Mouse (Mus musculus): Measurements from ENCODE around the gene Tmem47.

DNA sequence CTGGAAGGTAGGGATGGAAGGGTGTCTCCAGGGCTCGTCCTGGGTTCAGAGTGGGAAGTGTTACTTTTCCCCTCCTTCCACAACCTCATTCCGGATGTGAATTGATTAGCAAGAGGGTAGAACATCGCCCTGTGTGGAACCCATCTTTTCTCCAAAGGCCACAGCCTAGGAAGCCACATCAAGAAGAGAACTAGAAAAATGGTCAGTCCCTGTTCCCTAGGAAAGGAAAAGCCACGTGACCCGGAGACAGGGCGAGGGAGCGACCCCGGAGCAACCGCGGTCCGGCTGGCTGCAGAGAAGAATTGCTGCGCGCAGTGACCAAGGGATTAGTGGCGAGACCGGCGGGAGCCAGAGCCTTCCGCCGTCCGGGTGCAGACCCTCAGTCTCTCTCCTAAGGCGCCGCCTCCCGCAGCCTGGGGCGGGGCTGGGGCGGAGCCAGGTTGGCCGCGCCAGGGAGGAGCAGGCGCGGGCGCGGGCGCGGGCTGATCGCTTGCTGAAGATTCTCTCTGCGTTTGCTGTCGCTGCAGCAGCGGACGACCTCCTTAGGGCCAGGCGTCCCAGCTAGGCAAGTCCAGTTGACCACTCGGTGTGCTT, at the start of gene Tmem47:
- TF ChIP-seq CTCF (IDR thresholded peaks at IDR 0.05; ENCODE audit: low read depth, low read length) (no peak), POLR2A (IDR thresholded peaks at IDR 0.05; ENCODE audit: borderline replicate concordance, low read depth, low read length) (no peak)

All from bone marrow macrophage, adult 2 months (primary cell).